Mouse (Mus musculus): ENCODE measurements around the gene Cpne1. TPM values are rescaled to one million over a fixed set of nuclear protein-coding genes. Genes with fewer than 3 reads are reported as not detected.

Cpne1 gene
- total and polyA plus RNA-seq, 3 experiments = 33.0 to 39.8 (median 34.0) TPM

DNA sequence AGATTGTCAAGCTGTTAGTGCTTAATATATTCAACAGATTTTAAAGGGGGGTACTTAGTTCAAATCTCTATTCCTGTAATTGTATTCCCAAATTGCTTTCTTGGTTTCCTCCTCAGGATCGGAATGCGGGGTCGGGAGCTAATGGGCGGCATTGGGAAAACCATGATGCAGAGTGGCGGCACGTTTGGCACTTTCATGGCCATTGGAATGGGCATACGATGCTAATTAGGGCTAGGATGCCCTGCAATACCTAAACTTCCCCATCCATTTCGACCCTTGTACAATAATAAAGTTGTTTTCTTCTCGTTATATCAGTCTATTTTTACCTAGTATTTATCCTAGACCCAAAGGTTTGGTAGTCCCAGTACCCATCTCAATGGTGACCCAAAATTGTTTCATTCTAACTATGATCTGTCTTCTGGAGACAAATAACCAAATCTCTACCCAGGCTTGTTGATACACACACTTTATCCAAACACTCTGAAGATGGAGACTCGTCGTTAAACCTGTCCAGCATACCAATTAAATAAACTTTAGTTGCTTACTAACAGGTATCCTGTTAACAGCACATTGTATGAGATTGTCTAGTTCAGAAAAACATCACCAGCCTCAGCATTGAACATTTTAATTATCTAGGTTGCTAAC lies 33.8 kb upstream of the Cpne1 start:
- Histone ChIP-seq H3K9ac (ENCODE audit: insufficient read depth, low read depth) (no peak overlapping the region), H3K79me2 (replicated peaks; ENCODE audit: control insufficient read depth, extremely low read depth, insufficient read depth, poor library complexity, severe bottlenecking) (peaks cover 25% of the 10 kb centered on the region), H3K4me2 (ENCODE audit: insufficient read depth, low read depth, poor library complexity, severe bottlenecking) (peak overlapping the region; percentile 97), H3K4me1 (ENCODE audit: control insufficient read depth in 1 of 2, insufficient read depth in 2 of 2) (peaks cover 0 to 16% of the 10 kb centered on the region in 2 experiments; a peak in 2 of 4 replicates), H3K4me3 (replicated peaks in 1 of 3; ENCODE audit: low read depth in 2 of 3, low read length in 2 of 3, poor library complexity in 1 of 3) (peak overlapping the region in 2 of 3 experiments; percentile 35 to 82), H3K36me3 (replicated peaks in 1 of 2; ENCODE audit: control insufficient read depth in 1 of 2, insufficient read depth in 1 of 2, low read length in 1 of 2) (peaks cover 34 to 53% of the 10 kb centered on the region in 2 experiments), H3K27me3 (replicated peaks) (no peaks in the 10 kb centered on the region), H3K27ac (ENCODE audit: insufficient read depth, low read depth) (no peak overlapping the region), H3K9me3 (replicated peaks; ENCODE audit: low read length) (no peaks in the 10 kb centered on the region)
- dilution Hi-C loops (cut with MboI; ENCODE audit: extremely low pct_ligation_motif_present, extremely low pct_unique_long_range_greater_than_20kb, low sequenced_read_pairs) (no loop called here), in situ Hi-C loops (cut with MboI; ENCODE audit: low pct_ligation_motif_present, low pct_unique_long_range_greater_than_20kb, low sequenced_read_pairs) (loop anchor here (25.0 kb wide), 1 partner anchor 308 kb away; the partner anchor contains the start of genes Eif6 and Fam83c)
- no peak for DNase-seq (ENCODE audit: extremely low read depth)
- TF ChIP-seq POLR2A (IDR thresholded peaks at IDR 0.05; ENCODE audit: low read depth, low read length) (0 out of 2 replicates have a peak, but pooled peaks have one; percentile 1), GABPA (IDR thresholded peaks at IDR 0.05; ENCODE audit: insufficient replicate concordance, low read depth, low read length) (no peak), JUN (IDR thresholded peaks at IDR 0.05; ENCODE audit: insufficient read depth, low read depth, low read length) (no peak), CHD1 (IDR thresholded peaks at IDR 0.05; ENCODE audit: low read depth, low read length) (no peak), ELF1 (IDR thresholded peaks at IDR 0.05; ENCODE audit: low read depth, low read length) (no peak), TCF12 (IDR thresholded peaks at IDR 0.05; ENCODE audit: low read depth, low read length) (no peak), RCOR1 (conservative IDR thresholded peaks at IDR 0.05; ENCODE audit: low read depth, low read length) (no peak), MAZ (IDR thresholded peaks at IDR 0.05; ENCODE audit: low read depth, low read length) (no peak), MAX (IDR thresholded peaks at IDR 0.05; ENCODE audit: low read length) (no peak), POLR2AphosphoS2 (IDR thresholded peaks at IDR 0.05; ENCODE audit: low read depth, low read length) (0 out of 2 replicates have a peak, but pooled peaks have one; percentile 81), MXI1 (IDR thresholded peaks at IDR 0.05; ENCODE audit: low read depth, low read length) (no peak), UBTF (IDR thresholded peaks at IDR 0.05; ENCODE audit: low read depth, low read length) (no peak), CHD2 (IDR thresholded peaks at IDR 0.05; ENCODE audit: low read length) (no peak), ZMIZ1 (IDR thresholded peaks at IDR 0.05; ENCODE audit: low read depth, low read length) (peak; percentile 20; the same call in 1 of the 2 replicates), MAFK (IDR thresholded peaks at IDR 0.05; ENCODE audit: insufficient replicate concordance, low read length) (no peak), NELFE (IDR thresholded peaks at IDR 0.05; ENCODE audit: low read depth, low read length) (no peak), CTCF (conservative IDR thresholded peaks at IDR 0.05 in 1 of 2, IDR thresholded peaks at IDR 0.05 in 1 of 2; ENCODE audit: low read depth in 2 of 2, low read length in 2 of 2) (no peak), TBP (conservative IDR thresholded peaks at IDR 0.05; ENCODE audit: low read depth, low read length) (no peak), USF1 (IDR thresholded peaks at IDR 0.05; ENCODE audit: low read depth, low read length) (no peak), JUND (conservative IDR thresholded peaks at IDR 0.05; ENCODE audit: low read depth, low read length) (no peak), KAT2A (IDR thresholded peaks at IDR 0.05; ENCODE audit: insufficient replicate concordance, low read length) (no peak)

Measured in CH12.LX (cell line).